Mouse (Mus musculus): ENCODE results near the gene Nop56. TPM values are rescaled to one million over a fixed set of nuclear protein-coding genes. Genes with fewer than 3 reads are reported as not detected.

Nop56 gene
- 144 and 146 TPM in 2 replicates for polyA plus RNA-seq (2012; rRNA removed)

GRCm38 (mm10) chr2:130274149-130274861, at the start of gene Nop56:
Nop56 (plus strand) TSS chr2:130274430.
- Histone ChIP-seq H3K27ac (ENCODE audit: insufficient read depth, low read length) (peak within 1 kb of the TSS; percentile 63), H3K4me3 (ENCODE audit: insufficient read depth, low read length) (peak within 1 kb of the TSS; percentile 76), H3K4me1 (ENCODE audit: control insufficient read depth, insufficient read depth, low read length) (peaks cover 3% of the 10 kb centered on the region; the same call in 1 of the 2 replicates)
- no peak for TF ChIP-seq CTCF (IDR thresholded peaks at IDR 0.05; ENCODE audit: extremely low read depth, insufficient read depth, low read length)
- TF ChIP-seq POLR2A (IDR thresholded peaks at IDR 0.05; ENCODE audit: extremely low read depth, insufficient read depth, low read length): peak; percentile 99

GRCm38 (mm10) chr2:130246912-130247311, 27.3 kb upstream of the Nop56 start:
- H3K4me1 ChIP-seq (ENCODE audit: control insufficient read depth, insufficient read depth, low read length): no peaks in the 10 kb centered on the region
- TF ChIP-seq CTCF (IDR thresholded peaks at IDR 0.05; ENCODE audit: extremely low read depth, insufficient read depth, low read length): peak; percentile 43; the same call in 1 of the 2 replicates
- TF ChIP-seq POLR2A (IDR thresholded peaks at IDR 0.05; ENCODE audit: extremely low read depth, insufficient read depth, low read length): no peak
- H3K4me3 ChIP-seq (ENCODE audit: insufficient read depth, low read length): no peak overlapping the region
- H3K27ac ChIP-seq (ENCODE audit: insufficient read depth, low read length): no peak overlapping the region

GRCm38 (mm10) chr2:130248226-130248625, 26.0 kb upstream of the Nop56 start:
- H3K27ac ChIP-seq (ENCODE audit: insufficient read depth, low read length): no peak overlapping the region
- no peak for TF ChIP-seq POLR2A (IDR thresholded peaks at IDR 0.05; ENCODE audit: extremely low read depth, insufficient read depth, low read length)
- no peak for TF ChIP-seq CTCF (IDR thresholded peaks at IDR 0.05; ENCODE audit: extremely low read depth, insufficient read depth, low read length)
- no peak overlapping the region for H3K4me3 ChIP-seq (ENCODE audit: insufficient read depth, low read length)
- H3K4me1 ChIP-seq (ENCODE audit: control insufficient read depth, insufficient read depth, low read length): no peaks in the 10 kb centered on the region

GRCm38 (mm10) chr2:130256762-130257161, 17.5 kb upstream of the Nop56 start:
- no peak for TF ChIP-seq CTCF (IDR thresholded peaks at IDR 0.05; ENCODE audit: extremely low read depth, insufficient read depth, low read length)
- TF ChIP-seq POLR2A (IDR thresholded peaks at IDR 0.05; ENCODE audit: extremely low read depth, insufficient read depth, low read length): no peak
- H3K4me1 ChIP-seq (ENCODE audit: control insufficient read depth, insufficient read depth, low read length): peaks cover 1% of the 10 kb centered on the region; the same call in 1 of the 2 replicates
- H3K4me3 ChIP-seq (ENCODE audit: insufficient read depth, low read length): no peak overlapping the region
- H3K27ac ChIP-seq (ENCODE audit: insufficient read depth, low read length): no peak overlapping the region

GRCm38 (mm10) chr2:130260822-130261221, 13.4 kb upstream of the Nop56 start:
- Histone ChIP-seq H3K4me3 (ENCODE audit: insufficient read depth, low read length) (no peak overlapping the region), H3K4me1 (ENCODE audit: control insufficient read depth, insufficient read depth, low read length) (peaks cover 1% of the 10 kb centered on the region; the same call in 1 of the 2 replicates), H3K27ac (ENCODE audit: insufficient read depth, low read length) (no peak overlapping the region)
- TF ChIP-seq POLR2A (IDR thresholded peaks at IDR 0.05; ENCODE audit: extremely low read depth, insufficient read depth, low read length) (no peak), CTCF (IDR thresholded peaks at IDR 0.05; ENCODE audit: extremely low read depth, insufficient read depth, low read length) (no peak)

GRCm38 (mm10) chr2:130261914-130262313, 12.3 kb upstream of the Nop56 start:
- Histone ChIP-seq H3K27ac (ENCODE audit: insufficient read depth, low read length) (no peak overlapping the region), H3K4me3 (ENCODE audit: insufficient read depth, low read length) (no peak overlapping the region), H3K4me1 (ENCODE audit: control insufficient read depth, insufficient read depth, low read length) (peaks cover 1% of the 10 kb centered on the region; the same call in 1 of the 2 replicates)
- TF ChIP-seq POLR2A (IDR thresholded peaks at IDR 0.05; ENCODE audit: extremely low read depth, insufficient read depth, low read length): no peak

GRCm38 (mm10) chr2:130262398-130262797, 11.8 kb upstream of the Nop56 start:
- Histone ChIP-seq H3K4me3 (ENCODE audit: insufficient read depth, low read length) (no peak overlapping the region), H3K4me1 (ENCODE audit: control insufficient read depth, insufficient read depth, low read length) (peaks cover 1% of the 10 kb centered on the region; the same call in 1 of the 2 replicates), H3K27ac (ENCODE audit: insufficient read depth, low read length) (no peak overlapping the region)
- TF ChIP-seq POLR2A (IDR thresholded peaks at IDR 0.05; ENCODE audit: extremely low read depth, insufficient read depth, low read length): no peak
- no peak for TF ChIP-seq CTCF (IDR thresholded peaks at IDR 0.05; ENCODE audit: extremely low read depth, insufficient read depth, low read length)

GRCm38 (mm10) chr2:130265520-130265919, 8.7 kb upstream of the Nop56 start:
- Histone ChIP-seq H3K27ac (ENCODE audit: insufficient read depth, low read length) (no peak overlapping the region), H3K4me1 (ENCODE audit: control insufficient read depth, insufficient read depth, low read length) (peaks cover 1% of the 10 kb centered on the region; the same call in 1 of the 2 replicates), H3K4me3 (ENCODE audit: insufficient read depth, low read length) (no peak overlapping the region)
- TF ChIP-seq CTCF (IDR thresholded peaks at IDR 0.05; ENCODE audit: extremely low read depth, insufficient read depth, low read length): no peak
- no peak for TF ChIP-seq POLR2A (IDR thresholded peaks at IDR 0.05; ENCODE audit: extremely low read depth, insufficient read depth, low read length)

GRCm38 (mm10) chr2:130268074-130268473, 6.2 kb upstream of the Nop56 start:
- H3K4me1 ChIP-seq (ENCODE audit: control insufficient read depth, insufficient read depth, low read length): no peaks in the 10 kb centered on the region
- TF ChIP-seq POLR2A (IDR thresholded peaks at IDR 0.05; ENCODE audit: extremely low read depth, insufficient read depth, low read length) (no peak), CTCF (IDR thresholded peaks at IDR 0.05; ENCODE audit: extremely low read depth, insufficient read depth, low read length) (no peak)
- no peak overlapping the region for H3K4me3 ChIP-seq (ENCODE audit: insufficient read depth, low read length)
- no peak overlapping the region for H3K27ac ChIP-seq (ENCODE audit: insufficient read depth, low read length)

- no peak for TF ChIP-seq CTCF (IDR thresholded peaks at IDR 0.05; ENCODE audit: extremely low read depth, insufficient read depth, low read length)
- no peak for TF ChIP-seq POLR2A (IDR thresholded peaks at IDR 0.05; ENCODE audit: extremely low read depth, insufficient read depth, low read length)
- peak overlapping the region; percentile 63; the same call in 1 of the 2 replicates for H3K27ac ChIP-seq (ENCODE audit: insufficient read depth, low read length)
- H3K4me1 ChIP-seq (ENCODE audit: control insufficient read depth, insufficient read depth, low read length): peaks cover 3% of the 10 kb centered on the region; the same call in 1 of the 2 replicates
- peak overlapping the region; percentile 76 for H3K4me3 ChIP-seq (ENCODE audit: insufficient read depth, low read length)
These were observed 498 bp upstream of the Nop56 start for GRCm38 (mm10) chr2:130273732-130274131.

Data from cortical plate, adult 2 months (tissue).